ENCODE assay signal across 8 mouse cellular contexts in genomic region chr8:85555181-85556145, GRCm38 (mm10). TPM values are rescaled to one million over a fixed set of nuclear protein-coding genes. Genes with fewer than 3 reads are reported as not detected.
DNase-seq lines count a peak whose midpoint lies in the region; ATAC-seq and TF ChIP-seq lines count a peak whose summit lies in the region.

TSS of gene Dnaja2 (minus strand) at chr8:85555344.

- H3K4me3 ChIP-seq in C2C12 (ENCODE audit: insufficient read depth, poor library complexity, severe bottlenecking), result peak within 1 kb of the TSS; percentile 76
- H3K4me3 ChIP-seq in heart, embryonic 11.5 days (ENCODE audit: low read depth, low read length), result peak within 1 kb of the TSS; percentile 87
- peak within 1 kb of the TSS; percentile 98 for H3K4me3 ChIP-seq in kidney, embryonic 16.5 days (ENCODE audit: low read length)
- peak within 1 kb of the TSS; percentile 90 for H3K4me3 ChIP-seq in liver, adult 2 months (ENCODE audit: insufficient read depth, low read depth, low read length)
- peak within 1 kb of the TSS; percentile 66 for H3K4me3 ChIP-seq in myocyte
- H3K4me3 ChIP-seq in stomach, embryonic 15.5 days (replicated peaks), result peak within 1 kb of the TSS; percentile 91

- peak within 1 kb of the TSS; percentile 90 for H3K27ac ChIP-seq in heart, embryonic 11.5 days (ENCODE audit: low read depth, low read length)
- peak within 1 kb of the TSS; percentile 98 for H3K27ac ChIP-seq in kidney, embryonic 16.5 days (ENCODE audit: low read length)
- peak within 1 kb of the TSS; percentile 97 for H3K27ac ChIP-seq in liver, adult 2 months (replicated peaks; ENCODE audit: insufficient read depth, low read depth, low read length)
- peak within 1 kb of the TSS; percentile 95 for H3K27ac ChIP-seq in stomach, embryonic 15.5 days

- peaks cover 33% of the 10 kb centered on the region for H3K36me3 ChIP-seq in C2C12 (ENCODE audit: control insufficient read depth, insufficient read depth)
- no peaks in the 10 kb centered on the region; the same call in 1 of the 2 replicates for H3K36me3 ChIP-seq in heart, embryonic 11.5 days (ENCODE audit: control insufficient read depth, insufficient read depth, low read length)
- H3K36me3 ChIP-seq in kidney, embryonic 16.5 days (ENCODE audit: insufficient read depth, low read length), result peaks cover 13% of the 10 kb centered on the region
- peaks cover 28% of the 10 kb centered on the region for H3K36me3 ChIP-seq in liver, adult 2 months (ENCODE audit: control insufficient read depth, insufficient read depth, low read length)
- peaks cover 26% of the 10 kb centered on the region for H3K36me3 ChIP-seq in myocyte (ENCODE audit: control insufficient read depth, insufficient read depth)
- H3K36me3 ChIP-seq in stomach, embryonic 15.5 days, result peaks cover 11% of the 10 kb centered on the region; the same call in 1 of the 2 replicates

- H3ac ChIP-seq in C2C12 (ENCODE audit: control insufficient read depth, insufficient read length, low read depth) (peak within 1 kb of the TSS; percentile 77), myocyte (ENCODE audit: control insufficient read depth, insufficient read length) (peak within 1 kb of the TSS; percentile 95)

- H3K4me1 ChIP-seq in heart, embryonic 11.5 days (ENCODE audit: control insufficient read depth, insufficient read depth, low read length), result peaks cover 3% of the 10 kb centered on the region; the same call in 1 of the 2 replicates
- peaks cover 5% of the 10 kb centered on the region; the same call in 1 of the 2 replicates for H3K4me1 ChIP-seq in kidney, embryonic 16.5 days (ENCODE audit: insufficient read depth, low read length)
- H3K4me1 ChIP-seq in liver, adult 2 months (ENCODE audit: control insufficient read depth, insufficient read depth, low read length), result peaks cover 18% of the 10 kb centered on the region
- 0 out of 2 replicates have a peak, but pooled peaks cover 2% of the 10 kb centered on the region for H3K4me1 ChIP-seq in stomach, embryonic 15.5 days

- H3K9ac ChIP-seq in heart, embryonic 11.5 days (ENCODE audit: low read depth, low read length), result peak within 1 kb of the TSS; percentile 95
- H3K9ac ChIP-seq in kidney, embryonic 16.5 days (replicated peaks; ENCODE audit: low read length), result peak within 1 kb of the TSS; percentile 94
- H3K9ac ChIP-seq in liver, adult 2 months (ENCODE audit: low read depth, low read length), result peak within 1 kb of the TSS; percentile 100
- H3K9ac ChIP-seq in stomach, embryonic 15.5 days, result peak within 1 kb of the TSS; percentile 76

- no peaks in the 10 kb centered on the region for H3K27me3 ChIP-seq in C2C12 (ENCODE audit: control insufficient read depth, insufficient read depth, insufficient read length)
- no peaks in the 10 kb centered on the region for H3K27me3 ChIP-seq in heart, embryonic 11.5 days (ENCODE audit: control insufficient read depth, insufficient read depth, low read length)
- H3K27me3 ChIP-seq in kidney, embryonic 16.5 days (ENCODE audit: insufficient read depth, low read length), result no peaks in the 10 kb centered on the region
- no peaks in the 10 kb centered on the region for H3K27me3 ChIP-seq in liver, adult 2 months (ENCODE audit: control insufficient read depth, insufficient read depth, low read length)
- no peaks in the 10 kb centered on the region for H3K27me3 ChIP-seq in myocyte (ENCODE audit: control insufficient read depth, insufficient read depth, insufficient read length)
- H3K27me3 ChIP-seq in stomach, embryonic 15.5 days (replicated peaks), result no peaks in the 10 kb centered on the region

- peak; percentile 74; the same call in 1 of the 2 replicates for TF ChIP-seq POLR2A in liver, adult 2 months (IDR thresholded peaks at IDR 0.05; ENCODE audit: extremely low read depth, insufficient read depth, low read length)
- peak; percentile 97 for TF ChIP-seq POLR2A in myocyte (IDR thresholded peaks at IDR 0.05; ENCODE audit: insufficient read length, low read depth)

- TF ChIP-seq CTCF in C2C12 (IDR thresholded peaks at IDR 0.05; ENCODE audit: control insufficient read depth, insufficient read depth, insufficient read length), result no peak
- no peak for TF ChIP-seq CTCF in liver, adult 2 months (IDR thresholded peaks at IDR 0.05; ENCODE audit: low read depth, low read length)

- peaks cover 48% of the 10 kb centered on the region for H3K79me2 ChIP-seq in C2C12 (ENCODE audit: control insufficient read depth, insufficient read depth)
- H3K79me2 ChIP-seq in liver, adult 2 months (ENCODE audit: control insufficient read depth, insufficient read depth, low read length), result peaks cover 19% of the 10 kb centered on the region; the same call in 1 of the 2 replicates
- peaks cover 42% of the 10 kb centered on the region for H3K79me2 ChIP-seq in myocyte (ENCODE audit: control insufficient read depth, insufficient read depth)

- peak; percentile 82 for ATAC-seq in erythroblast, adult 5-6 weeks (replicated peaks; ENCODE audit: low FRiP score, poor library complexity, severe bottlenecking)
- ATAC-seq in heart, embryonic 11.5 days (replicated peaks; ENCODE audit: insufficient number of reproducible peaks, low FRiP score, low TSS enrichment), result peak; percentile 96
- peak; percentile 95 for ATAC-seq in kidney, embryonic 16.5 days (ENCODE audit: low FRiP score, low TSS enrichment)
- peak; percentile 93 for ATAC-seq in stomach, embryonic 15.5 days (ENCODE audit: insufficient read depth, low FRiP score, low read depth)

- peak within 1 kb of the TSS; percentile 91 for H3K4me2 ChIP-seq in heart, embryonic 11.5 days
- peak within 1 kb of the TSS; percentile 93 for H3K4me2 ChIP-seq in kidney, embryonic 16.5 days (replicated peaks; ENCODE audit: low read depth, low read length)
- peak within 1 kb of the TSS; percentile 88 for H3K4me2 ChIP-seq in myocyte (ENCODE audit: low read depth)
- H3K4me2 ChIP-seq in stomach, embryonic 15.5 days, result peak within 1 kb of the TSS; percentile 84

- under 1% methylated on average over 77 of the region's 77 CpGs for WGBS in heart, embryonic 11.5 days (ENCODE audit: insufficient replicate concordance)
- under 1% methylated on average over 73 of the region's 77 CpGs for WGBS in kidney, embryonic 16.5 days
- WGBS in liver, adult 2 months, result under 1% methylated on average over 77 of the region's 77 CpGs
- under 1% methylated on average over 74 of the region's 77 CpGs for WGBS in stomach, embryonic 15.5 days

- H3K79me3 ChIP-seq in C2C12 (ENCODE audit: low read depth), result peaks cover 43% of the 10 kb centered on the region

- H3K9me3 ChIP-seq in heart, embryonic 11.5 days (replicated peaks; ENCODE audit: control insufficient read depth, low read length), result no peaks in the 10 kb centered on the region
- H3K9me3 ChIP-seq in kidney, embryonic 16.5 days (ENCODE audit: low read length), result no peaks in the 10 kb centered on the region
- H3K9me3 ChIP-seq in stomach, embryonic 15.5 days, result no peaks in the 10 kb centered on the region

- DNase-seq in brain, adult 2 months (ENCODE audit: low read depth, low spot score), result peak; percentile 93
- DNase-seq in liver, adult 2 months (ENCODE audit: extremely low read depth, low read depth, low spot score), result peak; percentile 65

TF ChIP-seq in C2C12, 6 proteins besides CTCF, POLR2A, EP300 and RAD21:
- TF ChIP-seq USF1 (IDR thresholded peaks at IDR 0.05; ENCODE audit: low read depth), result no peak
- TF ChIP-seq MAX (IDR thresholded peaks at IDR 0.05), result peak; percentile 6
TF ChIP-seq in C2C12: peak in this region for 1.

TF ChIP-seq in myocyte, 11 proteins besides CTCF, POLR2A, EP300 and RAD21:
- TF ChIP-seq REST (IDR thresholded peaks at IDR 0.05; ENCODE audit: insufficient read depth, insufficient read length) (peak; percentile 36), SRF (IDR thresholded peaks at IDR 0.05; ENCODE audit: control insufficient read depth, insufficient read length, low read depth) (no peak), E2F4 (IDR thresholded peaks at IDR 0.05; ENCODE audit: insufficient read depth) (no peak), POLR2AphosphoS2 (IDR thresholded peaks at IDR 0.05; ENCODE audit: insufficient read length, low read depth) (peak; percentile 96), TCF12 (IDR thresholded peaks at IDR 0.05; ENCODE audit: insufficient read depth, poor library complexity, severe bottlenecking) (no peak), MYOG (IDR thresholded peaks at IDR 0.05; ENCODE audit: control insufficient read depth in 1 of 3, insufficient read depth in 1 of 3, insufficient read length in 2 of 3, low read depth in 2 of 3) (peak in 2 of 3 experiments; percentile 36 to 44), TCF3 (IDR thresholded peaks at IDR 0.05; ENCODE audit: insufficient read length, low read depth) (no peak), USF1 (IDR thresholded peaks at IDR 0.05; ENCODE audit: low read depth) (no peak), MAX (IDR thresholded peaks at IDR 0.05; ENCODE audit: low read depth) (no peak), MYOD1 (IDR thresholded peaks at IDR 0.05; ENCODE audit: control insufficient read depth in 1 of 3, insufficient read length in 2 of 3, low read depth in 2 of 3) (peak in 2 of 3 experiments; percentile 7 to 54), CEBPB (IDR thresholded peaks at IDR 0.05; ENCODE audit: insufficient read depth, poor library complexity, severe bottlenecking) (no peak)
TF ChIP-seq in myocyte: peak in this region for 4.

RNA-seq across cellular contexts. Expression of gene Dnaja2, which starts in this region (rescaled TPM):
- 104 TPM for polyA plus RNA-seq in C2C12 (2012; fragmentation: generic; extraction: Trizol)
- 23.1 and 36.6 TPM in 2 replicates for total RNA-seq in erythroblast, adult 5-6 weeks (2015; ENCODE audit: low replicate concordance)
- 28.7 and 35.5 TPM in 2 replicates for total RNA-seq in erythroblast, adult 5-6 weeks (2017; ENCODE audit: low replicate concordance)
- polyA plus RNA-seq in heart, embryonic 11.5 days (2014; fragmentation: Nextera tagmentation; extraction: Ambion mirVana), result 142 and 161 TPM in 2 replicates
- 172 and 181 TPM in 2 replicates for polyA plus RNA-seq in kidney, embryonic 16.5 days (2015; fragmentation: Nextera tagmentation; extraction: Ambion mirVana)
- total RNA-seq in liver, adult 2 months (2014; rRNA removed), result 53.1 and 65.8 TPM in 2 replicates
- 10.4 and 15.3 TPM in 2 replicates for polyA plus RNA-seq in liver, adult 2 months (2012; rRNA removed)
- polyA plus RNA-seq in myocyte (2012; fragmentation: generic; extraction: Trizol), result 104 TPM
- polyA plus RNA-seq in stomach, embryonic 15.5 days (2015; fragmentation: Nextera tagmentation; extraction: Ambion mirVana), result 146 and 156 TPM in 2 replicates

Comparison
In these comparisons a context has a peak if more than half of its experiments do, and no peak if none do; other contexts are left out.
1. Peak in every context shown above with its lines: DNase-seq, ATAC-seq, H3K4me3 ChIP-seq and H3K27ac ChIP-seq.